Mouse (Mus musculus) heart, adult 18-20 months (tissue): ENCODE measurements around the gene Klf4. TPM values are rescaled to one million over a fixed set of nuclear protein-coding genes. Genes with fewer than 3 reads are reported as not detected.

Experiments used
- DNase-seq, 2 experiments: peaks; one replicate each; pipeline ENCODE4 v3.0.0; 2021 to 2022; ENCODE audit warnings: mixed read lengths in 1 of 2
- long read RNA-seq, 2 experiments: library from polyadenylated mRNA; stranded (forward); transcript quantifications; one replicate each; pipeline ENCODE4 v2.0.0; 2021
- total RNA-seq, 2 experiments: library from RNA; stranded (reverse); gene quantifications; 2 replicates each; pipeline ENCODE4 v1.2.3; 2021

Klf4 gene
- total RNA-seq, result 10 to 100 TPM; 40.8 to 43.4 TPM
- long read RNA-seq, experiment 1, transcript Klf4-201 (5 exons, 3,029 nt), result major isoform, 11 of 28 reads
- long read RNA-seq, experiment 1, partial matches to known transcripts, result 3 of 28 reads
- long read RNA-seq, experiment 1, other reads (novel, unspliced or antisense), result 14 of 28 reads
- long read RNA-seq, experiment 2, transcript Klf4-201 (5 exons, 3,029 nt), result major isoform, 7 of 14 reads
- long read RNA-seq, experiment 2, partial matches to known transcripts, result 7 of 14 reads
- long read RNA-seq, experiment 2, other reads (novel, unspliced or antisense), result 0 of 14 reads

GRCm38 (mm10) chr4:55532407-55533195 lies at the start of gene Klf4:
Gene Klf4 (minus strand): TSS chr4:55532466.
- DNase-seq, result peak; percentile 94 to 96

- no peak for DNase-seq
Observed at GRCm38 (mm10) chr4:55571432-55571831, 39.2 kb upstream of the Klf4 start.

GRCm38 (mm10) chr4:55567986-55568385 lies 35.7 kb upstream of the Klf4 start:
- peak; percentile 47 to 63 for DNase-seq

- DNase-seq, result peak; percentile 7 to 33
Observed at GRCm38 (mm10) chr4:55567575-55567974, 35.3 kb upstream of the Klf4 start.

DNA sequence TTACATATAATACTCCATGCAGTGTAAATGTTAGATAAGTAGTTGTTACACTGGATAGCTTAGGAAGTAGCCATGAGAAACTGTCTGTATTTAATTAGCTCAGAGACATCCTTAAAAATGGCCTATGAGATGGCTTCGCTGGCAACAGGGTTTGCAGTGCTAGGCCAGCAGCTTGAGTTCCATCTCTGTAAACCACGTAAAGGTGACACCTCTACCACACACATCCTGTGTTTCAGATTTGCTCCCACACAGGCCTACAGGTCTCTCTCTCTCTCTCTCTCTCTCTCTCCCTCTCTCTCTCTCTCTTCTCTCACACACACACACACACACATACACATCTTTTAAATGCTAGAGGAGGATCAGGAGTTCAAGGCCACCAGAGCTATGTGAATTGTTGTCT lies 32.1 kb upstream of the Klf4 start:
- DNase-seq, result no peak

- DNase-seq, result peak; percentile 45 to 56
Observed at GRCm38 (mm10) chr4:55563050-55563449, 30.8 kb upstream of the Klf4 start.

GRCm38 (mm10) chr4:55562062-55562461 lies 29.8 kb upstream of the Klf4 start:
- no peak for DNase-seq

DNA sequence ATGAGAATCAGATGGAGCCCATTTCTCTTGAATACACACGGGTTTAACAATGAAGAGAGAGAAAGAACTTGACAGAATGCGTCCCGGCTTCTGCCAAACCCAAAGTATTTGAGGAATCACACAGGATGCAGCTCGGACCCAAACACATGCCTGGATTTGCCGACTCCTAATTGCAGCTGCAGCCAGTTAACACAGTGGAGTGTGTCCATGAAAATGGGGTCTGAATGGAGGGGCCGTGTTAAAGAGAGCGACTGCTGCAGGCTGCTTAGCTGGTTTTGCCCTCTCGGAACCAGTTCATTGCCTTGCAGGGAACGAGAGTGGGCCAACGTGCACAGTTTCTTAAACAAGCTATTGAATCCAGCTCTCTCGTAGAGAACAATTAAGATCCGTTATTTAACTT lies 14.6 kb upstream of the Klf4 start:
- no peak for DNase-seq

GRCm38 (mm10) chr4:55542753-55543152 lies 10.5 kb upstream of the Klf4 start:
- DNase-seq, result no peak

DNA sequence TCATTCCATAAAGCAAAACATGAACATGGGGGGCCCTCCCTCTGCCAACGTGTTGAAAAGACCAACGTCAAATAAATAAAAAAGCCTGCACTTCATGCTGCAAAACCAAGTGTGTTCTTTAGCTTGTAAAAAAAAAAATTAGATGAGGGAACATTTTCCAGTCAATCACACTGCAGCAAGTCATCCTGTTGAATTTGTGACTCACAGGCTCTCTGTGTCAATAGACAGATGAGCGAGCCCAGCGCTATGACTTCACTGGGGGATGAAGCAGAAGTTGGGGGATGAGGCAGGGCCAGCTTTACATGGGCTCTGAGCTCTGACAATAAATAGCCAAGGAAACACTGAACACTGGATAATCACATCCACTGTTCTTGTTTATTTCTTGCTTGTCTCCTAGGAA lies 9.4 kb upstream of the Klf4 start:
- DNase-seq, result peak in 1 of 2 experiments; percentile 21

DNA sequence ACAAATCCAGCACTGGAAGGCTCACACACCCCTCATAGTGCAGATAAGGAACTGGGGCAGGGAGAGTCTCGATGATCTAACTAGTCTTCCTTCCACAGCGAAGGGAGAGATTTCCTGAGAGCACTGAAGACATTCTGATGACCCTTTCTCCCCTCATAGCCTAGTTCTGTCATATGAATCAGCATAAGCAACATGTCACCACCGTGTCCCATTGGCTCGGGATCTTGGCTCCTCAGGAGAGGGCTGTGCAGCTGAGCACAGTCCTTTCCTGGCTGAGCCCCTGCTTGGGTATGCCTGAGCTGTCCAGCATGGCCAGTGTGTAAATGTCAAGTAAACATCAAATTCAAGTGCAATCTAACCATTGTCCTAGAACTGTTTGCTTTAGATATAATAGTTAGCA lies 9.0 kb upstream of the Klf4 start:
- peak; percentile 22 to 35 for DNase-seq

GRCm38 (mm10) chr4:55535012-55535411 lies 2.7 kb upstream of the Klf4 start:
- no peak for DNase-seq

DNA sequence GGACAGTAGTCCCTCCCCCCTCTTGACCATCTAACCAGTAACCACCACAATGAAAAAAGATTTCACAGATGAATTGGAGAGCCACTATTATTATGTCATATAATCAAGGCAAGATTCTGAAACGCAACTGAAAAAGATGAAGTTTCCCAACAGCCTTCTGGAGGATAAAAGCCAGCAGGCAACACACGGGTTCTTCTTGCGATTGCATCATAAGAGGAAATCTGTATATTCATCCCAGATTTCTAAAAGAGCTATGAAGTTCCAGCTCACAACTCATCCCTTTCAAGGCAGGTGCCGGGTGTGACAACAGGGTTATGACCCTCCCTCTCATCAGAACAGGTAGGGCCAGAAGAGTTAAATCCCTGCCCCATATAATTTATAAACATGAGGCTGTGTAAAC lies 2.2 kb upstream of the Klf4 start:
- peak; percentile 41 to 44 for DNase-seq

DNA sequence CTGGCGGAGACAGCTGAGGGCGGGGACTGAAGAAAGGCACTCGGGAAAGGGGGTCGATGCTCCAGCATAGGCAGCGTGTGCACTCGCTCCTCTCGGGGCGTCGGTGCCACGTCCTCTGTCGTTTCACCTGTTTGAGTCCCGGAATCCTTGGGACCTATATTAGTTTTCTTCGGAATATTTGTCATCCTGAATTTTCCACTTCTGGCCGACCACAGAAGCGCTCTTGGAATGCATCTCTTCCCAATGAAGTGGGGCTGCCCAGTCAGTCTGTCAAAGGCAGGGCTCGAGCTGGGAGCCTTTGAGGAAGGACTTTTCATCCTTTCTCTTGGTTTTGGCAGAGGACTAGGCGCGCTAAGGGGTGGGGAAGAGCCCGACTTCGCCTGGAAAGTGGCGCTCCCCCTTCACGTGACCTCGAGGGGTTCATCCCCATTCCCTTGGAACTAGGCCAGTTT lies 1.6 kb upstream of the Klf4 start:
- DNase-seq, result peak; percentile 68 to 69

- no peak for DNase-seq
Observed at GRCm38 (mm10) chr4:55533196-55533802, 1.0 kb upstream of the Klf4 start.

DNA sequence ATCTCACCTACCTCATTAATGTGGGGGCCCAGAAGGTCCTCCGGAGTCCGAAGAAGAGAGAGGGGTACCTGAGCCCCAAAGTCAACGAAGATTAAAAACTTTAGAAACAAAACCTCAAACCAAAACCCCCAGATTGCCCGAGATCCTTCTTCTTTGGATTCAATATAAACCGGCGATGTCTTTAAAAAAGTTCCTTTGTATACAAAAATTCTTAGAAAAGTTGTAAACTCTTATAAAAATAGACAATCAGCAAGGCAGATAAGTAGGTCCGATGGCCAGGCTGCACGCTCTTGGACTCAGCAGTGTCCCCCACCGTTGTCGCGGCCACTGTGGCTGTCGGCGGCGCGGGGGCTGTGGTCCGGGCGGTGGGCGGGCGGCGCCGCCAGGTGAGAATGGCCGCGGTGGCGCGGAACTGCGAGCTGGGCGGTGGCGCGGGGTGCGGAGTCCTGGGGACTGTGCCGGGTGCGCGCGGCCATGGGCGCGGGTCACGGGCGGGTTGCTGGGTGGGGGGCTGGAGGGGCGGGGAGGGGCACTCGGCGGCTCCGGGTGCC lies 335 bp downstream of the Klf4 start:
- DNase-seq, result no peak

DNA sequence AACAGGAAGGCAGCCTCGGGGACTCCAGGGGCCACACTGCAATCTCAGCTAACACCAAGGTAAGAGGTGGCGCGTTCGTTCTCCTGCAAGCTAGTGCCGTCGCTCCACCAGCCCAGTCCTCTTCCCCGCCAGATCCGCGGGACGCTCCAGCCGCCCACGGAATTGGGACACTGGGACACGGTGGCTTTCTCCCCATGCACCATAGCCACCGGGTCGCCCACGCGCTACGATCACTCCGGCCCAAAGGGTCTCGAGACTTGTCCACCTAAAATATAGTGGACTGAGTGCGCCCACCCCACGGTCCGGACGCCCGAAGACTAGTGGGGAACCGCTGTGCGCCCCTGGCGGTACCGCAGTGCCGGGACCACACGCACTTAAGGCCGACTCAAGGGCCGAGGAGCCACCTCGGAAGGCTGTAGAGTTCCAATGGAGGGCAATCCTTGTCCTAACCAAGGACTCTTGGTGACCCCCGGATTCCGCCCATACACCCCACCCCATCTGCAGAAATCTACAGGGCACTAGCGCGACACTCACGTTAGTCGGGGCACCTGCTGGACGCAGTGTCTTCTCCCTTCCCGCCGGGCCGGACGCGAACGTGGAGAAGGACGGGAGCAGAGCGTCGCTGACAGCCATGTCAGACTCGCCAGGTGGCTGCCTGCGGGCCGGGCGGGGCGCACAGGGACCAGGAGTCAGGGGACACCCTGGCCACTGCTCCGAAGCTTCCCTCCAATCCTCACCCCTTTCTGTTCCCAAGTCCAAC lies 990 bp downstream of the Klf4 start:
- peak; percentile 56 to 80 for DNase-seq

DNA sequence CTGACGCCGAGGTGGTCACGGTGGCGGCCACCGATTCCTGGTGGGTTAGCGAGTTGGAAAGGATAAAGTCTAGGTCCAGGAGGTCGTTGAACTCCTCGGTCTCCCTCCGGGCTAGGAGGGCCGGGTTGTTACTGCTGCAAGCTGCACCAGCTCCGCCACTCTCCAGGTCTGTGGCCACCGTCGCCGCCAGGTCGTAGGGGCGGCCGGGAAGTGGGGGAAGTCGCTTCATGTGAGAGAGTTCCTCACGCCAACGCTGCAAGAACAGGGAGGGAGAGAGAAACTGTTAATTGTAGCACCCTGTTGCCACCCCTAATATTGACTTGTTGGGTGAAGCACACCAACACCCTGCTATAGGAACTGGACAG lies 1.6 kb downstream of the Klf4 start:
- DNase-seq, result peak in 1 of 2 experiments; percentile 67

DNA sequence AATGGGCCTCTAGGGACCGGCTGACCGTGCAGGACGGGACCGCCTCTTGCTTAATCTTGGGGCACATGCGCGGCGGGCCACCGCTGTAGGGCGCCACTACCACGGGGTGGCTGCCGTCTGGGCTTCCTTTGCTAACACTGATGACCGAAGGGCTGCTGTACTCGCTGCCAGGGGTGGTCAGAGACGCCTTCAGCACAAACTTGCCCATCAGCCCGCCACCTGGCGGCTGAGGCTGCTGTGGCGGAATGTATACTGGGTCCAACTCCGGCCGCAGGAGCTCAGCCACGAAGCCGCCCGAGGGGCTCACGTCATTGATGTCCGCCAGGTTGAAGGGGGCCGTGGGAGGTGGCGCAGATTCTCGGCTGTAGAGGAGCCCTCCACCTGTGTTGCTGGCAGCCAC lies 2.0 kb downstream of the Klf4 start:
- DNase-seq, result peak; percentile 85 to 89

- no peak for DNase-seq
Observed at GRCm38 (mm10) chr4:55528404-55528803, 3.9 kb downstream of the Klf4 start.

DNA sequence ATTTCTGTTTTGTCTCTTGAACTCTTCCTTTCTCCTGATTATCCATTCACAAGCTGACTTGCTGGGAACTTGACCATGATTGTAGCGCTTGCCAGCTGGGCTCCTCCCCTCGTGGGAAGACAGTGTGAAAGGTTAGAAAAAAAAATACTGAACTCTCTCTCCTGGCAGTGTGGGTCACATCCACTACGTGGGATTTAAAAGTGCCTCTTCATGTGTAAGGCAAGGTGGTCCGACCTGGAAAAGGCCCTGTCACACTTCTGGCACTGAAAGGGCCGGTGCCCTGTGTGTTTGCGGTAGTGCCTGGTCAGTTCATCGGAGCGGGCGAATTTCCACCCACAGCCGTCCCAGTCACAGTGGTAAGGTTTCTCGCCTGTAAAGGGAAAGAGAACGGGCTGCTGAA lies 4.3 kb downstream of the Klf4 start:
- DNase-seq, result peak; percentile 37 to 47
